Mouse (Mus musculus) right cerebral cortex, postnatal 25 days (tissue): Measurements from ENCODE around the gene S1pr3.

ENCODE experiments used
- DNase-seq: peaks from one replicate; pipeline ENCODE4 v3.0.0; 2022

The S1pr3 gene

DNA sequence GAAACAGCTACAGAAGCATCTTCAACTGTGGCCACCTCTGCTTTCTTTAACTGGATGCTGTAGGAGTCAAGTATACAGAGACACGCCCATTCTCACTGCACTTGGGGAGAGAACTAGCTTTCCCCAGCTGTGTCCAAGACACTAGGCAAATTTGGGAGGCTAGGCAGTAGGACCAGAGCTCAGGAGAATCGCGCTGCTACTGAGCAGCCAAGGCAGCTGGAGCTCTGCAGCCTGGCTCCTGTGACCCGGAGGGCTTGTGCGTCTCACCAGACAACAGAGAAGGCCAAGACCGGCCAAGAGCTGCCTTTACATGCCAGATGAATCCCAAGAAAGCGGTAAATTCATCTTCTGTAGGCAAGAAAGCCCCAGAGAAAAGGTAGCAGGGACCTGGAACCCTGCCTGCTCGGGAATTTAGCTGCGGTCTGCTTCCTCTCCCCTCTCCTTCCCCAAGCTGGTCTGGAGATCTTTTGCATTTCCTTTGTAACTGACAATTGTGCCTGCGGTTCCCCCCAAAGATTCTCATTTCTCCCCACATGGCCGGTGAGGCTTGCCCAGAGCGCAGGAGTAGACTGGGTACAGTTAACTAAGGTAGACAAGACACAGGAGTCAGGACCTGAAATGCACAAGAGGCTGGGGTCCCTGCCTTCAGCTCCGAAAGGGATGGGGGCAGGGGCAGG, 760 bp upstream of the S1pr3 start:
- no peak for DNase-seq

DNA sequence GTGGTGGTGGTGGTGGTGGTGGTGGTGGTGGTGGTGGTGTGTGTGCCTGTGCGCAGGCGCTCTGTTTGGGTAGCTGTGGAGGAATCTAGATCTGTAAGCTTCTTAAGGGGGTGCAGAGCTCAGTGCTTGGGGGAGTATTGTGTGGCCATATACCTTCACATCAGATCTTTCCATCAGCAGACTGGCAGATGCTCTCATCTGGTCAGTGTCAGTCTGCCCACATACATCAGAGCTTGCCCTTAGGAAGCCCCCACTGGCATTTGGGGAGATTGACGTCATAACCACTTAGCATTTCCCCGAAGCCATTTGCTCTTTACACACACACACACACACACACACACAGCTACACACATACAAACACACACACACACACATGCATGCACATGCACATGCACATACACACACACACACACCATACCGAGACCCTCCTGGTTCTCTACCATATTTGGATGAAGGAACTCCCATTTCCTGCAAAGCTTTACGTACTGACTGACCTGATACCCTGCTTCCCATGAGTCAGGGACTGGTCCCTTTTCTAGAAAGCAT, 1.6 kb downstream of the S1pr3 start:
- DNase-seq = no peak

DNA sequence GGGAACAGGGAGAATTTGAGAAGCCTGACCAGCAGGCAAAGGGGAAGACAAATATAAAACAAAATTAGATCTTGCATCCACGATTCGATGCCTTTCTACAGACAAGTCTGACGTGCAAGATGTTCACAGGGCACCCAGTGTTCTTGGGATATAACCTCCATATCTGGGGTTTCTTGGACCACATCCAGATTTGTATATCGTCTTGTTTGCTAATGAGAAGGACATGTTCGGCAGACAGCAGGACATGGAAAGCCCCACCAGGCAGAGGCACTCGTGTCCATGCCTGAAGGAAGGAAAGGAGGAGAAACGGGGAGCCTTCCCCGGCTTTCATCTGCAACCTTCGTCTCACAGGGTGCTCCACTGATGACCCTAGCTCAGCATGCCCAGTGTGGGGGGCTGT, 2.8 kb downstream of the S1pr3 start:
- DNase-seq = no peak

DNA sequence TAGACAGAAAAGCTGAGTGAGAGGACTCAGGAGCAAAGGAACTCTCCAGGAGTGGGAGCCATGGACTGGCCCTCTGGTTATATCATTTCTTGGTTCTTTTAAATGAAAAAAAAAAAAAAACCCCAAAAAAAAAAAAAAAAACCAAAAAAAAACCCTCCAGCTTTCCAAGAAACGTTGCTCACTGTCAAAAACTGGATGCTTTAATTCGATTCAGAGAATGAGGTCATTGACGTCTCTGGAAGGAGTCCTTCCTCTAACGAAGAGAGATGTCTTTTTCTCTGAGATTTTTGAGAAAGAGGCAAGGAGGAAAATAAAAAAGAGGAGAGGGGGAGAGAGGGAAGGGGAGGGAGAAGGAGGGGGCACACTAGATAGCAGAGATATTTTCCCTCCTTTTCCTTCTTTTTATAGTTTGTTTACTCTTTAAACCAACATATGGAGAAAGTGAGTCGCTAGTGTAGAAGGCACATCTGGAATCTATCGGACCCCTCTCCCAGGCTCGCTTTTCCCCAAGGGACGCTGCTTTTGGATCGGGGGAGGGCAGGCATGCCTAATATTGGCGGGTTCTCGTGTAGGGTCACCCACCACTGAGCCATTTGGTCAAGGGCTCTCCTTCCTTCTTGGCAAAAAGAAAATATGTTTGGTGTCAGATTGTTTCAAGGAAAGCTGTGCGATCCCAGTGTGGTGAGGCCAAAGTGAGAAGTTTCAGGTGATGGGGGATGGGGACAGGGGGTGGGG, 3.4 kb downstream of the S1pr3 start:
- no peak for DNase-seq

DNA sequence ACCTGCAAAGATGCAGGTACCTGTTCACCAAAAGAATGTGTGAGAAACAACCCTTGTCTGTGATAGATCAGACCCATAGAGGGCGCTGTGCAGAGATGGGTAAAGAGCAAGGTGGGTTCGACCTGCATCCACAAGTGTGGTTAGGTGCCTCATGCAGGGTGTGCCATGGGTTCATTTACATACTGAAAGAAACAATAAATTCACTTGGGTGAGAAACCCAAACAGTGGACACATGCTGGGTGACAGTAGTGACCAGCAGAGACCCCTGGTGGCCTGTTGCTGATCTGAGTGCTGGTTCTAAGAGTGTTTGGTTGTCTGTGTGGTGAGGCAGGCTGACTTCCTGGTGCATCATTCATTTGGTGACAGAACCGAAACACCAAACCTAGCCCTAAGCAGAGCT, 5.0 kb downstream of the S1pr3 start:
- DNase-seq = no peak

DNA sequence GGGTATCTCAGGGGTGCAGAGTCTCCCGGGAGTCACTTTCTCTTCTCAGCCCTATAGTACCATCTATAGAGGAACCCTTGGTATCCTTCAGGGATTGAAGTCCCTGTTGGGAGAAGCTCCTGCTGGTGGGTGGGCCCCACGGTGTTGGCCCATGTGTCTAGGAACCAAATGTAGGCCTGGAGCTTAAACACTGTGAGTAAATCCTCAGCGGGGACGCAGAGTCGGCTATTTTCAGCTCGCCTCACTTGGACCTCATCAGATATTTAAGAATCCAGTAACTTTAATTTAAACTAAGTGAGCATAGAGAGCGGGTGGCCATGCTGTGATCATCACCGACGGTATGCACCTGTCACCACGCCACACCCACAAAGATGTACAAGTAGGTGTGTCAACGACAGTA, 8.3 kb downstream of the S1pr3 start:
- DNase-seq = peak; percentile 37

DNA sequence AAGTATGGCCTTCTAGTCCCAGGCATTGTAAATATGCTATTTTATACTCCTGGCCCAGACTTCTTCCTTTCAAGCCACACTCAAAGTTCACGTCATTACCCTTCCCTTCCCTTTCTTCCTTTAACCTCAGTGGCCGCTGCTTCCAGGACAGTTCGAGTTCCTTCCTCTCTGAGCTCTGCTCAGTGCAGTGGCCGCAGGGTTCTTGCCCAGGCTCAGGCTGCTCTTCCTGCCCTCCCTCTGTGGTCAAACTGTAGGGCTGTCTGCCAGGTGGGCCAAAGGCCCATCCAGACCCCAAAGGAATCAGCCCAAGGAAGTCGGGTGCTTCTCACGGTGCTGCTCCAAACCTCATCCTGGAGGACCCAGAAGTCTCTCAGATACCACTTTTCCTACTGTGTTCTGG, 9.4 kb downstream of the S1pr3 start:
- DNase-seq = no peak

DNA sequence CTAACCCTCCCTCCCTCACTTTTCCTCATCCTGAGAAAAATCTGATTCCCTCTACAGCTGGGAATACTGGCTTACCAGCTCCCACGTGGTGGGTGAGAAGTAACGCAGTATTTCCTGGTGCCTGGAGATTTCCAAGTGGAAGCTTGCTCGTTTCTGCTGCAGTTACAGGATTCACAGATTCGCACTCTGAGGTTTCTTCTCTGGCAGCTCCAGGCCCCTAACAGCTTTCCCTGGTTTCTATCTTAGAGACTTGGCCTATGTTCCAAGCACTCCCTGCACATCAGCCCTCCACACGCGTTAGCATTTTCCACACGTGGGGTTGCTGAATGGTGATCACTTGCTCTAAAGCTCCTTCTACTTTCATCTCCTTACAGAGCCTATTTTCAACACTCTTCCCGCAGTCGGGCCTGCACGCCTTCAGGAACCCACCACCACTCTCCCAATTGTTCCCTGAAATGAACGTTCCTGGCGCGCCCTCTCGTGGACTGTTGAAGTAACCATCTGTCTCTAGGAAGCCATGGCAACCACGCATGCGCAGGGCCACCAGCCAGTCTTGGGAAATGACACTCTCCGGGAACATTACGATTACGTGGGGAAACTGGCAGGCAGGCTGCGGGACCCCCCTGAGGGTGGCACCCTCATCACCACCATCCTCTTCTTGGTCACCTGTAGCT, 10.0 kb downstream of the S1pr3 start:
- peak; percentile 94 for DNase-seq

DNA sequence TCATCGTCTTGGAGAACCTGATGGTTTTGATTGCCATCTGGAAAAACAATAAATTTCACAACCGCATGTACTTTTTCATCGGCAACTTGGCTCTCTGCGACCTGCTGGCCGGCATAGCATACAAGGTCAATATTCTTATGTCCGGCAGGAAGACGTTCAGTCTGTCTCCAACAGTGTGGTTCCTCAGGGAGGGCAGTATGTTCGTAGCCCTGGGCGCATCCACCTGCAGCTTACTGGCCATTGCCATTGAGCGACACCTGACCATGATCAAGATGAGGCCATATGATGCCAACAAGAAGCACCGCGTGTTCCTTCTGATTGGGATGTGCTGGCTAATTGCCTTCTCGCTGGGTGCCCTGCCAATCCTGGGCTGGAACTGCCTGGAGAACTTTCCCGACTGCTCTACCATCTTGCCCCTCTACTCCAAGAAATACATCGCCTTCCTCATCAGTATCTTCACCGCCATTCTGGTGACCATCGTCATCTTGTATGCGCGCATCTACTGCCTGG, 10.6 kb downstream of the S1pr3 start:
- DNase-seq = no peak

DNA sequence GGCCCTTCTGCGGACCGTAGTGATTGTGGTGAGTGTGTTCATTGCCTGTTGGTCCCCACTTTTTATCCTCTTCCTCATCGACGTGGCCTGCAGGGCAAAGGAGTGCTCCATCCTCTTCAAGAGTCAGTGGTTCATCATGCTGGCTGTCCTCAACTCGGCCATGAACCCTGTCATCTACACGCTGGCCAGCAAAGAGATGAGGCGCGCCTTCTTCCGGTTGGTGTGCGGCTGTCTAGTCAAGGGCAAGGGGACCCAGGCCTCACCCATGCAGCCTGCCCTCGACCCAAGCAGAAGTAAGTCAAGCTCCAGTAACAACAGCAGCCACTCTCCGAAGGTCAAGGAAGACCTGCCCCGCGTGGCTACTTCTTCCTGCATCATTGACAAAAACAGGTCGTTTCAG, 11.1 kb downstream of the S1pr3 start:
- DNase-seq = no peak

DNA sequence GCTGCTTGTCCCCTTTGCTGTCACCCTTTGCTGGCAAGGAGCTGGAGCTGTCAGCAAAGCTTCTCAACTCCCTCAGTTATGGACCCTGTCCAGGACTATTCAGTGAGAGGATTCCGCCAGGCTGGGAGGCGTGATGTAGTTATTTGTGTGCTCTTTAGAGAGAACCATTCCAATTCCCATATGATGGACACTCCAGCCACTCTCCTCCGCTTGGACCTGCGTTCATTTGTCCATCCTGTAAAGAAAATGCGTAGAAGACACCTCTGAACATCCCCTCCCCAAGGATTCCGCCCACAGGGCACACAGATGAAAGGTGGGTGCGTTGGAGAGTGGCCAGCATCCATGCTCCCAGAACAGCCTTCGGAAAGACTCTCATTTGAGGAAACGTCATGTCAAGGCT, 12.4 kb downstream of the S1pr3 start:
- peak; percentile 39 for DNase-seq

DNA sequence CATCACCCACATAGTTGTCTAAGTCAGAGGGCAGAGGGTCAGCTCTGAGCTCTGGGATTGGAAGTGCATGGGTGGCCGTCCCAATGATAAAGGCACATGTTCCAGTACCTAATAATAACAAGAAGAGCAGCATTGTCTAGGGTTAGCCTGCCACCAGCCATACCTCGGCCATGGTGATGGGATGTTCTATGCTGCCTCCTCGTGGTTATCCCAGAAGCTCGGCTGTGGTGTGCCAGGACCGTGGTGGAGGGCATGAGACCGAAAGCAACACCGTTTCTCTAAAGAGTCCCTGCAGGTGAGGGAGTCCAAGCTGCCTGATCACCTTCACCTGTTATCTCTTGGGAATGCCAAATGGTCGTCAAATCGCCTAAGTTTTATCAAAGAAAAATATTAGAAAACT, 15.2 kb downstream of the S1pr3 start:
- no peak for DNase-seq

DNA sequence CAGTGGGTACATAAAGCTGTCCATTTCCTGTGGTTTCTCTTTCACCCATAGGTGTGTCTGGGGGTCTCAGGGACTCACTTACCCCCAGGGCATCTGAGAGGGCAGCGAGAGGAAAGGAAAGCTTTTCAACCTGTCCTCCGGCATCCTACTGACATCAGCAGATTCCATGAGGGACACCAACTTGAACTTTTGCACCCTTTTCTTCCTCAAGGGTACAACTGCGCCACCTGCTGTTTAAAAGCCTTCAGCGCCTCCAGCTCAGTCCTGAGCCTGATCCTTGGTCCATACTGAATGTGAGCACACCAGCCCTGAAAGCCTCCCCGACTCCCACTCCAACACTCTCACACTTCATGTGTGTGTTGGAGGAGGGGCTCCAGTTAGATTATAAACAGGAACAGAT, 16.2 kb downstream of the S1pr3 start:
- DNase-seq = no peak

DNA sequence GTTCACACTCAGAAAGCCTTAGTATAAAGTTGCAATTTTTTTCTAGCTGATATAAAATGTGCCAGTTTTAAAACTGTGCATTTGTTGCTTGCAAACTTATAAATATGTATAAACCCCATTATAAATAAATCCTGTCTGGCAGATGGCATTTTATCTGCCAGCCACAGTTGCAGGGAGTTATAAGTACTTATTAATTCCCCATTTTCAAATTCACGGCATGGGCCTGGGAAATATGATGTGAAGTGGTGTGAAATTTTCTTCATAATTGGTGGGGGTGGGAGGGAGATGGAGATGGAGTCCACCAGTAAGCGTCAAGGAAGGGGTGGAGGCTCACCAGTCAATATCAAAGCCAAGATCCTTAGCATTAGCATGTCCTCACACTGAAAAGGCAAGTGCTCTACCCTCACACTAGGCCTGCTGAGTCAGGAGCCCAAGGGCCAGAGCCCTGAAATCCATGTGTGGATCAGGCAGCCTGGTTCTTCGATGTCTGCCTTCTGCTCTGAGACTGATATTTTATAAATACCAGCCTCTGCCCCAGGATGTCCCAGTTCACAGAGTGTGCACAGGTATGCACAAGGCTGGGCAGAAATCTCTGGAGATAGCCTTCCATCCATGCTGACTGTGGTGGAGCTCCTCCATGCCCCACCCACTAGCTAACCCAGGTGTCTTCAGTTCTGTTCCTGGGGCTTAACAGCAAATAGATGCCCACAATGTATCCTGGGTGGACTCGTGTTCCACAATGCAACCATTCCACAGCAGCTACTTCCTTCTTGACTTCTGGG, 17.4 kb downstream of the S1pr3 start:
- DNase-seq = no peak

DNA sequence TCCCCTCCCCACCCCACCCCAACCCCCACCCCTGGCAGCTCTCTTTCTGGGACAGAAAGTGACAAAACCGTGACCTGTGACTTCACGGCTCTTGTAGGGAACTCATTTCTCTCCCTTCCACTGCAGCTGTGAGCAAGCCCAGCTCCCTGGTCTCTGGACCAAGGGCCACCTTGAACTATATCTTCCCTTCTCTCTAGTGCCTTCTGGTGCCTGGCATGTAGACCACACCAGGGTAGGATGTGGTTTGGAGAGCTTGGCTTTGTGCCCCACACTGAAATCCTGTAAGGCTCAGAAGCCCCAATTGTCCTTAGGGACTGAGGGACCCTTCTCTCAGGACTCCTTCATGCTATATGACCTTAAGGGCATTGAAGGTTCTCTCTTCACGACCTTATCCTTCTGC, 24.9 kb downstream of the S1pr3 start:
- no peak for DNase-seq

DNA sequence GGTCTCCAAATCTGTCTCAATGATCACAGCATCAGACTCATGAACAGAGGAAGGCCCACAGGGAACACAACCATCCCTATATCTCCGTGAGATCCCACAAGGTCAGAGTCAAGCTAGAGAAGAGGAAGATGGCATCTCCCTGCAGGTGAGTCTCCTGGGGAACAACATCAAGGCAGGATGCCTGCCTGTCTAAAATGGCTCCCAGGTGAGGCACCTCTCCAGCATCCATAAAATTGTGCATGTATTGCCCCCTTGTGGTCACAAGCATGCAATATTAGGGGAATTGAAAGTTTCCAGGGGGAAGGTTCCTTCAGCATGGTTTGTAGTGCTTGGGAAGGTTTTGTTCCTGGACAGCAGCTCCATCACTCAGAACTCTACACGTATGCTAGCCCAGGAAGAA, 26.0 kb downstream of the S1pr3 start:
- DNase-seq = no peak

DNA sequence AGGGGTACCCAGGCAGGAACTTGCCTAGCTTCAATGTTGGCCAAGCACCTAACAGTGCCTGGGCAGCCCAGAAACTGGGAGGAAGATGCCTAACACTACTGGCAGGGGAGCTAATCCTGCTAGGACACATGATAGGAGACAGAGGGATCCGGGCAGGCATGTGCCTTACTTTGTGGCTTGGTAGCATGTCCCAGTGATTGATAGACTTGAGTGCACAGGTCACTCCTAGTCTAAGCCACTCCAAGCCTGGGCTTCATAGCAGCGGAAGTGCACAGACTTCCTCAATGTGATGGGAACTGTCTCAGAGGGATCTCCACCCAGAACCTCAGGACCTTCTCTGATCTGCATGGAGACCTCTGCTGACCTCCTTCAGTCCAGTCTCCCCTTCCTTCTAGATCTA, 26.7 kb downstream of the S1pr3 start:
- no peak for DNase-seq

DNA sequence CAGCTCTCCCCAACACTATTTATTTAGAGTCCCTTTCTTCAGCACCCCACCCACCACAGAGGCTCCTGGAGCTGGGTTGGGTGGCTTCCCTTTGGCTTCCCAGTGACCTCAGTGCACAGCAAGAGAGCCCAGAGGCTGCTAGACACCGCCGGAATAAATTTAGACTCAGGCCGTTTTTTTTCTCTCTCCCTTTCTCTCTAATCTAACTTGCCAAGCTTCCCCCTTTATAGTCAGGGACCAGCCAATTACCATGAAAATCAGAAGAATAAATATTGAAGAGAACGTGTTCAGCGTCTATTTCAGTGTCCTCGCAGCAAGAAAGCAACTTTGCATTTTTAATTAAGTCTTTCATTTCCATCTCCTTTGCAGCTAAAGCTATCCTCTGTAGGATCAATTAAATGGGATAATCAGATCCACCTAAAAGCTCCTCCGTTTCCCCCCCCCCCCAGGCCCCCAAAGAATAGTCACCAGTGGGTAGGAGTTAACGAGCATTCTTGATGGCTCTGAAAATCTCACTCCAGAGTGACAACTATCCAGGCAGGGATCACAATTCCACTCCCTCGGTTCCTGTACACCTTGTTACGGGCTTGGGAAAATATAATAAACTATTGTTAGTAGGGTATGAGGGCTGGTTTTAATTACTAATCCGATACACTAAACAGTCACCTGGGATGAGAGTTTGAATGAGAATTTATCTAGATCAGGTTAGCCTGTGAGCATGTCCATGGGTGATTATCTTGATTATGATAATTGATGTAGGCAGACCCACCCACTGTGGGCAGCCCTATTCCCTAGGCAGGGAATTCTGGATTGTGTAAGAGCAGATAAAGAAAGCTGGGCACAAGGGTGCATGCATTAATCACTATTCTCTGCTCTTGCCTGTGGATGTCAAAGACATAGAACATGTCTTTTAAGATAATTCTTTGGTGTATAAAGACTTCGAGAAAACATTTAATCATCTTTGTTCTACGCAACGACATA, 29.0 kb downstream of the S1pr3 start:
- DNase-seq = no peak

DNA sequence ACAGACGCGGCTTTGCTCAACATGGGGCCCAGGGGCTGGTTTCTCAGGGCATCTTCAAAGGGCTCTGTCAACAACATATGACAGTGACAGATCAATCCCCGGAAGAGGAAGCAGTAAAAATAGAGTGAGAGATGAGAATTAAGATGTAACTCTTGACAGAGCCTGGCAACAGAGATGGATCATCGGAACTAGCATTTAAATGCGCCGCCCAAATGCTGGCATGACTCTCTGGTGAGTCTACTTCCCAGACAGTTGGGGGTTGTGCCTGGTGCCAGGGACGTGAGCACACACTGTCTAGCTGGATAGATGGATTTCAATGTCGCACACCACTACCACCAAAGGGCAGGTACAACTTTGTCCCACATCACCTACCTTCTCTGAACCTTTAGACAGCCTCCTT, 34.5 kb downstream of the S1pr3 start:
- no peak for DNase-seq

DNA sequence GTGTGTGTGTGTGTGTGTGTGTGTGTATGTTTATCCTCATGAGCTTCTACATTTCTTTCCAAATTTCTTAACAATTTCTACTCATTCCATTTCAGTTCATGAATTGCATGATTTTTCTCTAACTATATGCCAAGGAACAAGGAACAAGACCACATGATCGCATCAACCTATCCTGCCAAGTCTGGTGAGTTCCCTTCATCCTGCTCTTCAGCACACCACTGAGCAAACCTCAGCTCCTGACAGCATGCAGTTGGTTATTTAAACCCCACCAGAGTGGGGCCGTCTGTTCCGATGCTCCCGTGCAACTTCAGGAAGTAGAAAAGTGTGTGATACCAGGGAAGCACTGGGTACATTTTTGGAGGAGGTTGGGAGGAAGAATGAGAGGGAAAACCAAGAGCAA, 38.1 kb downstream of the S1pr3 start:
- DNase-seq = no peak

DNA sequence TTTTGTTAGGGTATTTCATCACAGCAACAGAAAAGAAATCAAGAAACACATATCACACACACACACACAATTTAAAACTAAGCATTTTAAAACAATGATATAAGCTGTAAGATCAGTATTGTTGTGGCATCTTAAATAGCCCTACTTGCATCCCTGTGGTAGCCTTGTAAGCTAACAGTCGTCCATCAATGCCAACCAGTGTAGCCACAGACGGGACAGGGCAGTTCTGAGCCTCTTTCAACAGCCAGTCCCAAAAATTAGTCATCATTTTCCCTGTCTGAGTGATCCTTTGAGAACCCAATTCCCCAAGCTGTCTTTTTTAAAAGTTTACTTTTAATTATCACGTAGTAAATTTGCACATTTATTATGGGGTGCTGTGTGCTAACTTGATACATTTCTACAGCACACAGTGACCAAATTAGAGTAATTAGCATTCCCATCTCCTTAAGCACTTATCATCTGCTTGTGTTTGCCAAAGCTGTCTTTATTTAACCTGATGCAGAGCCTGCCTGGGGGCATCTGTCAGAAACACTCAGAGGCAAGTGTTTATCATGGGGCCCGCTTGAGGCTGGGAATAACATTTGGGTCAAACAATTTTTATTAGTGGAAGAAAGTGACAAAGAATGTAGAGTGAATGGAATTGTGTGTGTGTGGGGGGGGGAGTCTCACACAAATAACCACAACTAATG, 47.9 kb downstream of the S1pr3 start:
- DNase-seq = no peak
